Mouse (Mus musculus): ENCODE results near the gene Bmpr1a. TPM values are rescaled to one million over a fixed set of nuclear protein-coding genes. Genes with fewer than 3 reads are reported as not detected.
"Not testable (repeated sequence)": the region's sequence is repeated elsewhere in the genome, so short reads cannot be mapped to it uniquely, and the experiment has no call there.

The Bmpr1a gene
- polyA plus RNA-seq, 1 experiment = 3.3 TPM

GRCm38 (mm10) chr14:34421078-34421477 lies 82.1 kb downstream of the Bmpr1a start:
- Histone ChIP-seq H3K27ac (ENCODE audit: insufficient read depth, low read depth, low read length) (no peak overlapping the region), H3K27me3 (ENCODE audit: control insufficient read depth, insufficient read depth, low read length) (no peaks in the 10 kb centered on the region), H3K4me1 (ENCODE audit: control insufficient read depth, insufficient read depth, insufficient read length, low read length) (no peaks in the 10 kb centered on the region), H3K36me3 (ENCODE audit: control insufficient read depth, insufficient read depth, low read length) (peaks cover 40% of the 10 kb centered on the region), H3K4me3 (ENCODE audit: low read depth, low read length) (no peak overlapping the region)
- WGBS = 86% methylated on average over 1 of the region's 1 CpGs
- TF ChIP-seq POLR2A (IDR thresholded peaks at IDR 0.05; ENCODE audit: low read depth, low read length) = no peak
- TF ChIP-seq CTCF (IDR thresholded peaks at IDR 0.05; ENCODE audit: extremely low read depth, insufficient read length, insufficient replicate concordance, low read depth, low read length) = no peak

- Histone ChIP-seq H3K36me3 (ENCODE audit: control insufficient read depth, insufficient read depth, low read length) (peaks cover 42% of the 10 kb centered on the region), H3K4me1 (ENCODE audit: control insufficient read depth, insufficient read depth, insufficient read length, low read length) (no peaks in the 10 kb centered on the region), H3K27me3 (ENCODE audit: control insufficient read depth, insufficient read depth, low read length) (no peaks in the 10 kb centered on the region), H3K27ac (ENCODE audit: insufficient read depth, low read depth, low read length) (no peak overlapping the region), H3K4me3 (ENCODE audit: low read depth, low read length) (no peak overlapping the region)
- TF ChIP-seq CTCF (IDR thresholded peaks at IDR 0.05; ENCODE audit: extremely low read depth, insufficient read length, insufficient replicate concordance, low read depth, low read length) = no peak
- TF ChIP-seq POLR2A (IDR thresholded peaks at IDR 0.05; ENCODE audit: low read depth, low read length) = no peak
- WGBS = 87% methylated on average over 5 of the region's 5 CpGs
Observed at GRCm38 (mm10) chr14:34417501-34417900, 85.6 kb downstream of the Bmpr1a start.

GRCm38 (mm10) chr14:34416946-34417345 lies 86.2 kb downstream of the Bmpr1a start:
- H3K4me3 ChIP-seq (ENCODE audit: low read depth, low read length); H3K27ac ChIP-seq (ENCODE audit: insufficient read depth, low read depth, low read length); H3K27me3 ChIP-seq (ENCODE audit: control insufficient read depth, insufficient read depth, low read length); H3K4me1 ChIP-seq (ENCODE audit: control insufficient read depth, insufficient read depth, insufficient read length, low read length): not testable (repeated sequence)
- peaks cover 42% of the 10 kb centered on the region for H3K36me3 ChIP-seq (ENCODE audit: control insufficient read depth, insufficient read depth, low read length)
- WGBS = 93% methylated on average over 4 of the region's 4 CpGs

- no peak for TF ChIP-seq CTCF (IDR thresholded peaks at IDR 0.05; ENCODE audit: extremely low read depth, insufficient read length, insufficient replicate concordance, low read depth, low read length)
- Histone ChIP-seq H3K4me1 (ENCODE audit: control insufficient read depth, insufficient read depth, insufficient read length, low read length) (no peaks in the 10 kb centered on the region), H3K27me3 (ENCODE audit: control insufficient read depth, insufficient read depth, low read length) (no peaks in the 10 kb centered on the region), H3K36me3 (ENCODE audit: control insufficient read depth, insufficient read depth, low read length) (peaks cover 43% of the 10 kb centered on the region), H3K27ac (ENCODE audit: insufficient read depth, low read depth, low read length) (no peak overlapping the region), H3K4me3 (ENCODE audit: low read depth, low read length) (no peak overlapping the region)
- 94% methylated on average over 7 of the region's 7 CpGs for WGBS
Observed at GRCm38 (mm10) chr14:34412164-34412896, 90.8 kb downstream of the Bmpr1a start.

GRCm38 (mm10) chr14:34410716-34411115 lies 92.4 kb downstream of the Bmpr1a start:
- Histone ChIP-seq H3K27ac (ENCODE audit: insufficient read depth, low read depth, low read length) (no peak overlapping the region), H3K4me3 (ENCODE audit: low read depth, low read length) (no peak overlapping the region), H3K36me3 (ENCODE audit: control insufficient read depth, insufficient read depth, low read length) (peaks cover 39% of the 10 kb centered on the region), H3K27me3 (ENCODE audit: control insufficient read depth, insufficient read depth, low read length) (no peaks in the 10 kb centered on the region), H3K4me1 (ENCODE audit: control insufficient read depth, insufficient read depth, insufficient read length, low read length) (no peaks in the 10 kb centered on the region)
- no peak for TF ChIP-seq POLR2A (IDR thresholded peaks at IDR 0.05; ENCODE audit: low read depth, low read length)
- TF ChIP-seq CTCF (IDR thresholded peaks at IDR 0.05; ENCODE audit: extremely low read depth, insufficient read length, insufficient replicate concordance, low read depth, low read length) = no peak
- 92% methylated on average over 6 of the region's 6 CpGs for WGBS

GRCm38 (mm10) chr14:34403424-34403823 lies 99.7 kb downstream of the Bmpr1a start:
- H3K4me1 ChIP-seq (ENCODE audit: control insufficient read depth, insufficient read depth, insufficient read length, low read length) = no peaks in the 10 kb centered on the region
- no peak overlapping the region for H3K27ac ChIP-seq (ENCODE audit: insufficient read depth, low read depth, low read length)
- H3K36me3 ChIP-seq (ENCODE audit: control insufficient read depth, insufficient read depth, low read length) = peaks cover 6% of the 10 kb centered on the region
- H3K27me3 ChIP-seq (ENCODE audit: control insufficient read depth, insufficient read depth, low read length) = no peaks in the 10 kb centered on the region
- no peak for TF ChIP-seq POLR2A (IDR thresholded peaks at IDR 0.05; ENCODE audit: low read depth, low read length)
- no peak for TF ChIP-seq CTCF (IDR thresholded peaks at IDR 0.05; ENCODE audit: extremely low read depth, insufficient read length, insufficient replicate concordance, low read depth, low read length)
- WGBS = 94% methylated on average over 7 of the region's 7 CpGs
- no peak overlapping the region for H3K4me3 ChIP-seq (ENCODE audit: low read depth, low read length)

- Histone ChIP-seq H3K27ac (ENCODE audit: insufficient read depth, low read depth, low read length) (no peak overlapping the region), H3K4me3 (ENCODE audit: low read depth, low read length) (no peak overlapping the region), H3K27me3 (ENCODE audit: control insufficient read depth, insufficient read depth, low read length) (no peaks in the 10 kb centered on the region), H3K4me1 (ENCODE audit: control insufficient read depth, insufficient read depth, insufficient read length, low read length) (no peaks in the 10 kb centered on the region), H3K36me3 (ENCODE audit: control insufficient read depth, insufficient read depth, low read length) (peaks cover 2% of the 10 kb centered on the region)
- WGBS = 31% methylated on average over 8 of the region's 8 CpGs
- no peak; the same call in 1 of the 2 replicates for TF ChIP-seq POLR2A (IDR thresholded peaks at IDR 0.05; ENCODE audit: low read depth, low read length)
- TF ChIP-seq CTCF (IDR thresholded peaks at IDR 0.05; ENCODE audit: extremely low read depth, insufficient read length, insufficient replicate concordance, low read depth, low read length) = no peak
Observed at GRCm38 (mm10) chr14:34402871-34403270, 100.3 kb downstream of the Bmpr1a start.

Data from small intestine, adult 2 months (tissue).